Mouse (Mus musculus): ENCODE measurements around the gene Zmynd8. TPM values are rescaled to one million over a fixed set of nuclear protein-coding genes. Genes with fewer than 3 reads are reported as not detected.

Zmynd8 gene
- total RNA-seq, 2 experiments from 2014 or later = 49.5 to 50.4 TPM

GRCm38 (mm10) chr2:165741526-165742050 lies 157.2 kb downstream of the Zmynd8 start:
- no peak for DNase-seq

GRCm38 (mm10) chr2:165740982-165741381 lies 157.8 kb downstream of the Zmynd8 start:
- DNase-seq = no peak

GRCm38 (mm10) chr2:165740381-165740780 lies 158.4 kb downstream of the Zmynd8 start:
- no peak for DNase-seq

GRCm38 (mm10) chr2:165736297-165736696 lies 162.5 kb downstream of the Zmynd8 start:
- DNase-seq = no peak

Small RNAs within 50 kb of the gene (microRNA-seq; reads per million reads assigned to microRNA genes)
- 0 reads per million in 2 experiments for gene Gm22692

Other genes with a start within 250 kb of the Zmynd8 start
- 10 to 100 TPM; 21.2 to 23.2 TPM for gene Ncoa3, start 93.6 kb upstream of the Zmynd8 start, total RNA-seq (2021)